Comparison of ENCODE assay signal across 10 mouse cellular contexts in the genomic region with DNA sequence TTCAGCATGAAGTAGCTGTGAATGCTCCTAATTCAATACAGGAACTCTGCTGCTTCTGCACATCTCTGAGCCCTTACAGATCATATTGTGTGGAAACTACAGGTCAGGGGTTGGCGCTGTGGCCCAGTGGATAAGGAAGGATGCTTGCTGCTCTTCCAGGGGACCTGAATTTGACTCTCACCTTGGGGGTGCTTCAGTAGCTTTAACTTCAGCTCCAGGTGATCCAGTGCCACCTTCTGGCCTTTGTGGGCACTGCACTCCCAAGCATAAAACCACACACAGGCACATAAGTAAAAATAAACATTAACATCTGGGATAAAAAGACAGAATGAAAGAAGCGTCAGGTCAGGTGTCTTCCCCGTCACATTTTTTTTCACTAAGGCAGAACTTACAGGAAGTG.
DNase-seq lines count a peak whose midpoint lies in the region; ATAC-seq and TF ChIP-seq lines count a peak whose summit lies in the region.
"Had no signal": no experiment of that assay in that cellular context is flagged by ENCODE, and none has a peak within 500 bp of the region (broad histone marks: within the 10 kb centered on the region; RNA-seq: fewer than 3 reads in every experiment).

No protein-coding gene starts in this region.

- ATAC-seq in forebrain, embryonic 12.5 days (ENCODE audit: low FRiP score), result no peak
- ATAC-seq in liver, embryonic 14.5 days (ENCODE audit: insufficient read depth), result no peak
- ATAC-seq in stomach, postnatal 0 days (ENCODE audit: low FRiP score, low TSS enrichment), result no peak

- no peak for TF ChIP-seq EP300 in liver, embryonic 14.5 days (IDR thresholded peaks at IDR 0.05; ENCODE audit: low read depth)
- no peak for TF ChIP-seq EP300 in stomach, postnatal 0 days (optimal IDR thresholded peaks at IDR 0.05)

- H3K4me2 ChIP-seq in forebrain, embryonic 12.5 days, result no peak overlapping the region
- no peak overlapping the region for H3K4me2 ChIP-seq in liver, embryonic 14.5 days (ENCODE audit: low read depth)
- H3K4me2 ChIP-seq in stomach, postnatal 0 days (replicated peaks; ENCODE audit: low read depth), result no peak overlapping the region
- H3K4me2 ChIP-seq: heart, embryonic 13.5 days had no signal

- H3K4me3 ChIP-seq in forebrain, embryonic 10.5 days, result no peak overlapping the region
- no peak overlapping the region for H3K4me3 ChIP-seq in forebrain, embryonic 12.5 days (replicated peaks)
- no peak overlapping the region for H3K4me3 ChIP-seq in liver, embryonic 14.5 days (ENCODE audit: insufficient read depth in 1 of 2, low read depth in 2 of 2, low read length in 2 of 2)
- H3K4me3 ChIP-seq in stomach, postnatal 0 days (ENCODE audit: low read depth, low read length), result no peak overlapping the region
- H3K4me3 ChIP-seq: heart, embryonic 13.5 days had no signal

- WGBS in forebrain, embryonic 10.5 days, result 62% methylated on average over 3 of the region's 3 CpGs
- WGBS in forebrain, embryonic 12.5 days, result 61% methylated on average over 3 of the region's 3 CpGs
- WGBS in liver, embryonic 14.5 days (ENCODE audit: insufficient replicate concordance), result 47% methylated on average over 3 of the region's 3 CpGs
- WGBS in stomach, postnatal 0 days, result 64% methylated on average over 3 of the region's 3 CpGs

- peak; percentile 33 for DNase-seq in forebrain, embryonic 10.5 days (ENCODE audit: extremely low spot score, low spot score)
- peak; percentile 33 for DNase-seq in right cerebral cortex, adult 18-20 months
- no peak for DNase-seq in right cerebral cortex, postnatal 25 days
- DNase-seq in cerebellum, postnatal 10 days, result peak; percentile 74 to 77
- DNase-seq in heart, postnatal 4 days, result peak; percentile 60
- no peak for DNase-seq in liver, embryonic 14.5 days (ENCODE audit: low read depth in 3 of 3, low spot score in 3 of 3)
- DNase-seq in stomach, postnatal 0 days (ENCODE audit: low spot score), result peak; percentile 49

- no peak overlapping the region for H3K27ac ChIP-seq in forebrain, embryonic 10.5 days
- no peak overlapping the region for H3K27ac ChIP-seq in forebrain, embryonic 12.5 days
- no peak overlapping the region for H3K27ac ChIP-seq in liver, embryonic 14.5 days
- no peak overlapping the region for H3K27ac ChIP-seq in stomach, postnatal 0 days (replicated peaks)
- H3K27ac ChIP-seq: heart, embryonic 13.5 days had no signal

- H3K4me1 ChIP-seq in forebrain, embryonic 10.5 days, result peaks cover 18% of the 10 kb centered on the region
- H3K4me1 ChIP-seq in forebrain, embryonic 12.5 days, result no peaks in the 10 kb centered on the region; the same call in 1 of the 2 replicates
- H3K4me1 ChIP-seq in liver, embryonic 14.5 days (replicated peaks; ENCODE audit: control insufficient read depth in 2 of 2, insufficient read depth in 2 of 2, low read length in 1 of 2), result no peaks in the 10 kb centered on the region
- H3K4me1 ChIP-seq in stomach, postnatal 0 days (replicated peaks; ENCODE audit: control insufficient read depth, insufficient read depth), result no peaks in the 10 kb centered on the region
- H3K4me1 ChIP-seq: heart, embryonic 13.5 days had no signal

- 0 out of 2 replicates have a peak, but pooled peaks cover 3% of the 10 kb centered on the region for H3K9me3 ChIP-seq in forebrain, embryonic 10.5 days
- H3K9me3 ChIP-seq in forebrain, embryonic 12.5 days, result no peaks in the 10 kb centered on the region
- H3K9me3 ChIP-seq in liver, embryonic 14.5 days (ENCODE audit: control insufficient read depth, low read length), result no peaks in the 10 kb centered on the region; the same call in 1 of the 2 replicates
- no peaks in the 10 kb centered on the region for H3K9me3 ChIP-seq in stomach, postnatal 0 days (ENCODE audit: control insufficient read depth, low read length)

- no peak overlapping the region for H3K9ac ChIP-seq in forebrain, embryonic 12.5 days
- H3K9ac ChIP-seq in liver, embryonic 14.5 days (replicated peaks), result no peak overlapping the region
- no peak overlapping the region for H3K9ac ChIP-seq in stomach, postnatal 0 days (ENCODE audit: low read length)
- H3K9ac ChIP-seq: heart, embryonic 13.5 days had no signal

- H3K36me3 ChIP-seq in forebrain, embryonic 10.5 days (replicated peaks), result no peaks in the 10 kb centered on the region
- no peaks in the 10 kb centered on the region for H3K36me3 ChIP-seq in forebrain, embryonic 12.5 days (replicated peaks)
- no peaks in the 10 kb centered on the region for H3K36me3 ChIP-seq in liver, embryonic 14.5 days (replicated peaks; ENCODE audit: control insufficient read depth, insufficient read depth, low read depth)
- no peaks in the 10 kb centered on the region for H3K36me3 ChIP-seq in stomach, postnatal 0 days (ENCODE audit: control insufficient read depth, insufficient read depth, low read length)
- H3K36me3 ChIP-seq: G1E; heart, embryonic 13.5 days had no signal

- TF ChIP-seq CTCF in liver, embryonic 14.5 days (IDR thresholded peaks at IDR 0.05; ENCODE audit: low read depth), result peak; percentile 67
- TF ChIP-seq CTCF in stomach, postnatal 0 days (IDR thresholded peaks at IDR 0.05; ENCODE audit: low read depth), result peak; percentile 89

- no peaks in the 10 kb centered on the region for H3K27me3 ChIP-seq in forebrain, embryonic 10.5 days (ENCODE audit: poor library complexity, severe bottlenecking)
- no peaks in the 10 kb centered on the region for H3K27me3 ChIP-seq in forebrain, embryonic 12.5 days
- H3K27me3 ChIP-seq in liver, embryonic 14.5 days (ENCODE audit: control insufficient read depth, insufficient read depth, low read length), result no peaks in the 10 kb centered on the region
- H3K27me3 ChIP-seq in stomach, postnatal 0 days (ENCODE audit: control insufficient read depth, insufficient read depth, low read length), result no peaks in the 10 kb centered on the region

Comparison
In these comparisons a context has a peak if more than half of its experiments do, and no peak if none do; other contexts are left out.
1. DNase-seq: peak in forebrain, embryonic 10.5 days (single experiment), right cerebral cortex, adult 18-20 months (single experiment), cerebellum, postnatal 10 days (2 of 2), heart, postnatal 4 days (single experiment) and stomach, postnatal 0 days (single experiment); none in right cerebral cortex, postnatal 25 days (single experiment) and liver, embryonic 14.5 days (0 of 3).